In the genomic region with DNA sequence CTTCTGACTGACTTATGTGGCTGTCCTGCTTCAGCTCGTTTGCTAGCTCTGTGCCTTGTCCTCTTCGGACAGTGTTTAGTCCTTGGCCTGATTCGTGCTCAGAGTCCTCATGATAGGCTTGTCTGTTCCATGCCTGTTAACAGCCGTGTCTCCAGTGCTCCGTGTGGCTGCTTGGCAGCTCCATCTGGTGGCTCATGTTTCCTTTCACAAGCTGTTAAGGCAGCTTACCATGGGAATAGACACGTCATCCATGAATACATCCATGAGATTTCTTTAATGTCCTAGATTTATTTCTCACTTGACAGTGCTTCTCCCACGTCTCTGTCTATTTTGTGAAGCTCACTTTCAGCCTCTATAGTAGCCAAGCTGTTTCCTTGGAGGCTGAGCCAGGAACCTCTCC, we compare ENCODE assay signal across 34 mouse cellular contexts. TPM values are rescaled to one million over a fixed set of nuclear protein-coding genes. Genes with fewer than 3 reads are reported as not detected.
A peak's percentile ranks its signal among the peaks of the same experiment; 100 is the strongest.
DNase-seq lines count a peak whose midpoint lies in the region; ATAC-seq and TF ChIP-seq lines count a peak whose summit lies in the region.
"Had no signal": no experiment of that assay in that cellular context is flagged by ENCODE, and none has a peak within 500 bp of the region (broad histone marks: within the 10 kb centered on the region; RNA-seq: fewer than 3 reads in every experiment).

No protein-coding gene starts in this region.

- H3K9ac ChIP-seq in hindbrain, postnatal 0 days (replicated peaks; ENCODE audit: low read length), result no peak overlapping the region
- no peak overlapping the region for H3K9ac ChIP-seq in hindbrain, embryonic 12.5 days
- H3K9ac ChIP-seq: heart, embryonic 13.5 days; limb, embryonic 13.5 days; liver, embryonic 12.5 days; midbrain, embryonic 12.5 days; neural tube, embryonic 12.5 days had no signal

- no peaks in the 10 kb centered on the region for H3K27me3 ChIP-seq in hindbrain, postnatal 0 days (ENCODE audit: insufficient read depth, low read length)
- no peaks in the 10 kb centered on the region for H3K27me3 ChIP-seq in hindbrain, embryonic 12.5 days
- H3K27me3 ChIP-seq: CH12.LX; heart, embryonic 13.5 days; limb, embryonic 13.5 days; liver, embryonic 12.5 days; midbrain, embryonic 12.5 days; neural tube, embryonic 12.5 days; Patski had no signal

- H3K27ac ChIP-seq in hindbrain, postnatal 0 days, result no peak overlapping the region
- H3K27ac ChIP-seq in hindbrain, embryonic 12.5 days, result no peak overlapping the region
- no peak overlapping the region for H3K27ac ChIP-seq in left cerebral cortex, adult 2 months
- H3K27ac ChIP-seq: forebrain, embryonic 10.5 days; heart, adult 2 months; heart, embryonic 13.5 days; kidney, postnatal 0 days; limb, embryonic 13.5 days; liver, embryonic 12.5 days; midbrain, embryonic 12.5 days; neural tube, embryonic 12.5 days had no signal

- ATAC-seq in hindbrain, postnatal 0 days, result no peak
- ATAC-seq in hindbrain, embryonic 12.5 days (ENCODE audit: low FRiP score), result no peak
- ATAC-seq: liver, embryonic 12.5 days; Patski had no signal

- H3K9me3 ChIP-seq in hindbrain, postnatal 0 days (ENCODE audit: low read length), result no peaks in the 10 kb centered on the region
- H3K9me3 ChIP-seq in hindbrain, embryonic 12.5 days (replicated peaks), result no peaks in the 10 kb centered on the region
- H3K9me3 ChIP-seq: forebrain, embryonic 10.5 days; G1E; heart, embryonic 13.5 days; limb, embryonic 13.5 days; liver, embryonic 12.5 days; midbrain, embryonic 12.5 days; neural tube, embryonic 12.5 days had no signal

- peak; percentile 46 for TF ChIP-seq CTCF in hindbrain, postnatal 0 days (IDR thresholded peaks at IDR 0.05; ENCODE audit: low read depth)
- TF ChIP-seq CTCF in left cerebral cortex, adult 2 months (IDR thresholded peaks at IDR 0.05), result peak; percentile 34

- H3K4me1 ChIP-seq in hindbrain, postnatal 0 days (ENCODE audit: insufficient read depth, low read length), result no peaks in the 10 kb centered on the region
- no peaks in the 10 kb centered on the region for H3K4me1 ChIP-seq in hindbrain, embryonic 12.5 days
- H3K4me1 ChIP-seq: forebrain, embryonic 10.5 days; heart, embryonic 13.5 days; limb, embryonic 13.5 days; liver, embryonic 12.5 days; midbrain, embryonic 12.5 days; neural tube, embryonic 12.5 days had no signal

- H3K36me3 ChIP-seq in hindbrain, postnatal 0 days (ENCODE audit: insufficient read depth, low read length), result peaks cover 28% of the 10 kb centered on the region; the same call in 1 of the 2 replicates
- peaks cover 41% of the 10 kb centered on the region for H3K36me3 ChIP-seq in hindbrain, embryonic 12.5 days

- WGBS in hindbrain, postnatal 0 days, result 72% methylated on average over 7 of the region's 7 CpGs
- 83% methylated on average over 7 of the region's 7 CpGs for WGBS in hindbrain, embryonic 12.5 days

- no peak overlapping the region for H3K4me3 ChIP-seq in hindbrain, postnatal 0 days (ENCODE audit: low read length)
- H3K4me3 ChIP-seq in hindbrain, embryonic 12.5 days, result no peak overlapping the region
- H3K4me3 ChIP-seq in left cerebral cortex, adult 2 months, result no peak overlapping the region
- H3K4me3 ChIP-seq: forebrain, embryonic 10.5 days; heart, adult 2 months; heart, embryonic 13.5 days; limb, embryonic 13.5 days; liver, embryonic 12.5 days; midbrain, embryonic 12.5 days; neural tube, embryonic 12.5 days had no signal

- H3K4me2 ChIP-seq in hindbrain, postnatal 0 days (ENCODE audit: low read depth, low read length), result no peak overlapping the region
- H3K4me2 ChIP-seq in hindbrain, embryonic 12.5 days (replicated peaks), result no peak overlapping the region
- H3K4me2 ChIP-seq: heart, embryonic 13.5 days; limb, embryonic 13.5 days; liver, embryonic 12.5 days; midbrain, embryonic 12.5 days; neural tube, embryonic 12.5 days had no signal

- peak; percentile 35 for DNase-seq in hindbrain, postnatal 0 days (ENCODE audit: low spot score)
- no peak for DNase-seq in left cerebral cortex, adult 2 months (ENCODE audit: extremely low spot score in 1 of 2, low spot score in 2 of 2)
- DNase-seq in left cerebral cortex, postnatal 10 days (ENCODE audit: extremely low spot score in 1 of 2, low spot score in 2 of 2), result no peak
- DNase-seq in right cerebral cortex, postnatal 10 days (ENCODE audit: low spot score in 2 of 2), result peak; percentile 44 to 59
- DNase-seq in right cerebral cortex, postnatal 25 days, result no peak
- no peak for DNase-seq in spleen, postnatal 36 days (ENCODE audit: low spot score in 2 of 2)
- DNase-seq: adrenal gland, postnatal 36 days; B cell, adult 2 months; cerebellum, adult 11-12 months; cerebellum, postnatal 10 days; gastrocnemius, postnatal 36 days; heart, adult 2 months; heart, postnatal 14 days; kidney, adult 2 months; lung, adult 18-20 months; lung, postnatal 14 days; retina, postnatal 1 day; thymus, postnatal 14 days had no signal

- intact Hi-C loops in left cerebral cortex, adult 2 months (cut with DNase I), result no loop called here
- intact Hi-C loops in left cerebral cortex, postnatal 10 days (cut with DNase I), result no loop called here

RNA-seq across cellular contexts. Expression of a gene that starts 10.0 kb away (rescaled TPM):
- 27.7 and 71.0 TPM in 2 replicates for total RNA-seq in hindbrain, postnatal 0 days (2014; rRNA removed)
- polyA plus RNA-seq in hindbrain, postnatal 0 days (2015; fragmentation: Nextera tagmentation; extraction: Ambion mirVana), result 222 and 232 TPM in 2 replicates
- 255 TPM in 2 replicates for polyA plus RNA-seq in hindbrain, embryonic 12.5 days (2016; fragmentation: Nextera tagmentation; extraction: Ambion mirVana)
- total RNA-seq in left cerebral cortex, adult 2 months (2021), result 100 to 1,000 TPM; 107 to 108 TPM
- total RNA-seq in left cerebral cortex, postnatal 10 days (2021), result 10 to 100 TPM; 81.9 to 83.8 TPM

RNA-seq across cellular contexts. Expression of a gene that starts 16.9 kb away (rescaled TPM):
- 21.9 and 24.3 TPM in 2 replicates for total RNA-seq in hindbrain, postnatal 0 days (2014; rRNA removed)
- polyA plus RNA-seq in hindbrain, postnatal 0 days (2015; fragmentation: Nextera tagmentation; extraction: Ambion mirVana), result 36.2 and 36.5 TPM in 2 replicates
- polyA plus RNA-seq in hindbrain, embryonic 12.5 days (2016; fragmentation: Nextera tagmentation; extraction: Ambion mirVana), result 57.3 and 58.8 TPM in 2 replicates
- total RNA-seq in left cerebral cortex, adult 2 months (2021), result 10 to 100 TPM; 38.6 to 47.5 TPM
- total RNA-seq in left cerebral cortex, postnatal 10 days (2021), result 10 to 100 TPM; 37.3 to 39.5 TPM

RNA-seq across cellular contexts. Expression of a gene that starts 56.5 kb away (rescaled TPM):
- total RNA-seq in hindbrain, postnatal 0 days (2014; rRNA removed), result not detected in 2 replicates
- 0.32 and 0.36 TPM in 2 replicates for polyA plus RNA-seq in hindbrain, postnatal 0 days (2015; fragmentation: Nextera tagmentation; extraction: Ambion mirVana)
- polyA plus RNA-seq in hindbrain, embryonic 12.5 days (2016; fragmentation: Nextera tagmentation; extraction: Ambion mirVana), result 0.23 and 0.25 TPM in 2 replicates
- total RNA-seq in left cerebral cortex, adult 2 months (2021), result 1 to 10 TPM in 1 of 2 experiments, under 1 TPM in 1; 0.37 to 1.1 TPM
- total RNA-seq in left cerebral cortex, postnatal 10 days (2021), result under 1 TPM in 1 of 2 experiments, not detected in 1; 0.36 TPM
- total RNA-seq: adrenal gland, adult 18-20 months; adrenal gland, postnatal 36 days; CH12.LX; gastrocnemius, postnatal 36 days; heart, adult 2 months; heart, postnatal 14 days; megakaryocyte, adult 5-6 weeks had no signal
- polyA plus RNA-seq: G1E; heart, adult 2 months; heart, embryonic 13.5 days; hindbrain, embryonic 11.5 days; kidney, adult 2 months; kidney, postnatal 0 days; large intestine, adult 2 months; limb, embryonic 13.5 days; liver, embryonic 12.5 days; neural tube, embryonic 12.5 days; Patski; small intestine, adult 2 months had no signal

Comparison
In these comparisons a context has a peak if more than half of its experiments do, and no peak if none do; other contexts are left out.
1. DNase-seq: peak in hindbrain, postnatal 0 days (single experiment) and right cerebral cortex, postnatal 10 days (2 of 2); none in left cerebral cortex, adult 2 months (0 of 2), left cerebral cortex, postnatal 10 days (0 of 2), right cerebral cortex, postnatal 25 days (single experiment) and spleen, postnatal 36 days (0 of 2).